Mouse (Mus musculus): ENCODE measurements around the gene Selenot.
"Not testable (repeated sequence)": the region's sequence is repeated elsewhere in the genome, so short reads cannot be mapped to it uniquely, and the experiment has no call there.

GRCm38 (mm10) chr3:58590544-58590943, 14.1 kb downstream of the Selenot start:
- not testable (repeated sequence) for TF ChIP-seq GATA1, TAL1 (IDR thresholded peaks at IDR 0.05; ENCODE audit: low read length)
